Mouse (Mus musculus) embryo, embryonic 11.5 days (tissue): ENCODE measurements around the gene Fah.
A peak's percentile ranks its signal among the peaks of the same experiment; 100 is the strongest.

Experiments used
- DNase-seq: peaks from one replicate; pipeline ENCODE4 v3.0.0-alpha.2; 2012; ENCODE audit warnings: low read depth, low spot score

Fah gene

DNA sequence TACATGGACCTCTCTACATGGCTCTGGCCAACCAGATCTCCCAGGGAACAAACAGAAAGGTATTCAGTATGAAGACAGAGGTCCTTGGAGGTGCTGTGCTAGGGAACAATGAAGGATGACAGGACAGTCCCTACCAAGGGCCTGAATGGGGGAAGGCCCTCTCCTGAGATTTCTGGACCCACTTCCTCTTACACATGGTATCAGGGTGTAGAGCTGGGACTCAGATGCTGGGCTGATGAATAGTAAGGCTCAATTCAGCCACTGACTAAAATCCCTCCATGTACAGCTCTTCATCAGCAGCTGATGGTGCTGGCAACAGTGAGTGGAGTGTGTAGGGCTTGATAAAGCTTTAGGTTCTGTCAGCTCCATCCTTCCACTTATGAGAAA lies 11.6 kb downstream of the Fah start:
- DNase-seq: no peak

DNA sequence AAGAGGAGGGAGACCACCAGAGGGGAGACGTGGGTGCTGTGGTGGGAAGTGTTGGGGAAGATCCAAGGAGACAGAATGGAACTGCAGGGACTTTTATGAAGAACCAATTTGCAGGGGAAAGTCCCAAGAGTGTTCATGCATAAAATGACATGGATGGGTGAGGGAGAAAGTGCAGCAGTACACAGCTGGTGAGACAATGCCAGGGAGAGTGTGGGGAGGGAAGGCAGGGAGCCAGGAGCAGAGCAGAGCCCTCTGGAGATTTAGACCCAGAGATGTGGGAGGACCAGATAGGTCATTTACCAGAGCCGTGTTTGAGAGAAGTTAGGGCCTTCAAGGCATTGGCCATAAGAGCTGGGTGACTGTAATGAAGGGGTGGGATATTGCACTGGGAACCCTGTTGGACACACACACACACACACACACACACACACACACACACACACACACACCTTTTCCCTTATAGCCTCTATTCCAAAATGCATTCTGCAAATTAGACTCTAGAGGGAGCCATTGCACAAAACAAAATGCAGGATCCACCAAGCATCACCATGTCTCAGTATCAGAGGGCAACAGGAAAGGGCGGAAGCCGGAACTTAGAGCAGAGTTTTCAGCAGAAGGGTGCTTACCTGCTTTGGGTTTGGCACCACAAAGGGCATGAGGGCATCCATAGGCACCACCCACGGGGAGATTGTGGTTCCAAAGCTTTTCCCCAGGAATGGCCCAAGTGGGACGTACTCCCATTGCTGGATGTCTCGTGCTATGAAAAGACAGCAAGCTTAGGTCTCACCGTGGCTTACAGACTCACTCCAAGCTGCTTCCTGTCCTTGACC lies 12.2 kb downstream of the Fah start:
- peak; percentile 65 for DNase-seq

DNA sequence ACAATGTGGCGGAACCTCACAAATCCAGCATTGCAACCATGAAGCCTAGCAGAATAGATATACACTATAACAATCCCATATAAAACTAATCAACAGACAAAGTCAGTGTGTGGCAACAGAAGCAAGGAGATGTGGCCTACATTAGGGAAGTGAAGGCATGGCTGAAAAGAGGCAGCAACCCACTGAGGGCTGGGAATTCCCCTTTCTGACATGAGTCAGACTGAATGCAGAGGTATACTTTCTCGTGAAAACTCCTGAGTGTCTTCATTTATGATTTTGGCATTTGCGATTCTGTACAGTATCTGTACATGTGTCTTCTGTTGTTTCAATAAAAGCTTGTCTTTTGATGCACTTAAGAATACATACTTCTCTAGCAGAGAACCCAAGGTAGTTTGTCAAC lies 15.2 kb downstream of the Fah start:
- DNase-seq: no peak

DNA sequence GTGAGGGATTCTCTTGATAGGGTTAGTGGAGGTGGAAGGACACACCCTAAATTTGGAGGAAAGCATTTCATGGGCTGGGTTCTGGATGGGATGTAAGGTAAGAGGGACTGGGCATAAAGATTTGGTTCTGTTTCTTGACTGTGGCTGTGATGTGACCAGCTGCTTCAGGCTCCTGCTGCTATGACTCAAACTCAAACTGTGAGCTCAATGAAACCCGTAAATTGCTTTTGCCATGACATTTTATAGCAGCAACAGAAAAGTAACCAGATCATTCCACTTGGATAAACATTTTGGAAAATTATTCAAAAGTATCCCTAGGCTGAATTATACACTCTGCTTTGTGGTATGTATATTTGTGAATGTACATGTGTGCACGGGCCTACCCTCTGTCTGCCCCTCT lies 15.9 kb downstream of the Fah start:
- no peak for DNase-seq

DNA sequence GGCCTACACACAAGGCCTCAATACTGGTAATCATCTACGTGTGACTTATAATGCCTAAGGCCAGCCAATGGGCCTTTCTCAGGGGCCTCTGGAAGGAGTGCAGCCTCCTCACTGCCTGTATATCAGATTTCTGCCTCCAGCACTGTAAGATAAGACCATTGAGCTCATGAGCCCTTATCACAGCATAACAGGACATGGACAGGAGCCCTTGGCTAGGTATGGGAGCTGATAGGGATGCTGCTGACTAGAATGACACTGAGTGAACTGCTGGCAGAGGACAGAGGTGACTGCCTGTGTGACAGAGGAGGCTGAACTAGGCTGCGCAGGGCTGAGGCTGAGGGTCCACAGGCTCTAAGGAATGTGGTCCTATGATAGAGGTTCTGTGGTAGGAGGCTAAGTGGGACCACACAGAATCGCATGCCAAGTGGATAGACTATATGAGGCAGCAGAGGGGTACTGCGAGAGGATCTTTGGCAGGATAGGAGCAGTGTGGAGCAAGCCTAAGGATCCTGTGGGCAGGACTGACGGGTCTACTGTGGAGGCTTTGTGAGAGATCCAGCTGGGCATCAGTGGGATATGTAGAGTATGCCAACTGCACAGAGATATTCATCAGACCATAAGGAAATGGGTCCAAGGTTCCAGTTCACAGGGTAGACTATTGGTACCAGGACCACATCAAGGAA lies 19.3 kb downstream of the Fah start:
- DNase-seq: no peak

DNA sequence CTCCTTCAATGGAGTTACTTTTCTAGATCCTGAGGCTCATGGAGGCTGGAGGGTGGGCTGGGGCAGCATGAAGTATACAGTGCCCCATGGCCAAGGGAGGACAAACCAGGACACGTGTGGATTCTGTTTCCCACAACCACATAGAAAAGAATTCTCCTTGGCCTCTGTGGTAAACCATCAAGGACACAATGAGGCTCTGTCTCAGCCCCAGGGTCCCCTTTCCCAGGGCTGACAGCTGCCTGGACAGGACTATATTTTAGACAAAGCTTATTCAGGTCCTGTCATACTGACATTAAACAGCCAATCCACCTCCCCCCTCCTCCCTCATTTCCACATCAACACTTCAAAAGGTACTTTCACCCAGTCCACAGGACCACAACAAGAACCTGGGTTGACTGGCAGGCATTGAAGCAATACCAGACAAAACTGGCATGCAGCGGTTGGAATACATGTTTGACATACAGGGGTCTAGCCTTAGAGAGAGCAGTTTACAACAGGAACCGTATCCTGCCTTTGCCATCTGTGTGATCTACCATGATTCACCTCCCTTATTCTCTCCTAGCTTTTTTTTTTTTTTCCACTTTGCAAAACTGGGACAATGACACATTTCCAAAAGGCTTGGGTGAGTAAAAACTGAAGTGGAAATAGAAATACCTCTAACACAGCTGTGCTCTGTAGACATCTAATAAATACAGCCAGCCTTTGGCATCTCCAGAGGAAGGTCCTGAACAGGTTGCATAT lies 20.0 kb downstream of the Fah start:
- DNase-seq: no peak

DNA sequence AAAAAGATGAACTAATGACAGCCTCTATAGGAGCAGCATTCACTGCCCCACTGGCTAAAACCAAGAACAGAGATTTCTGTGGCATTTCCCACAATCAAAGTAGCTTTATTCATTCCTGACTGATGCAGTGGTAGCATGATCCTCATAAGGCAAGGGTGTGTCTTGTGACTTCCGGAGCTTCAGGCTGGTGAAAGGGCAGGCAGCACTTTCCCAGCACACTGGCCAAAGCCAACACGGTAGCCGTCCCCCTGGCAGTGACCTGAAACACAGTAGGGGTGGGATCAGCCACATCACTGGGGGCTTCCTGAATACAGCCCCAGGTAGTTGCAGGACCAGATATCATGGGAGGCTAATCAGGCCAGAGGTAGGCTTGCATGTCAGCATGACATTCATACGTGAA lies 21.4 kb downstream of the Fah start:
- DNase-seq: no peak

DNA sequence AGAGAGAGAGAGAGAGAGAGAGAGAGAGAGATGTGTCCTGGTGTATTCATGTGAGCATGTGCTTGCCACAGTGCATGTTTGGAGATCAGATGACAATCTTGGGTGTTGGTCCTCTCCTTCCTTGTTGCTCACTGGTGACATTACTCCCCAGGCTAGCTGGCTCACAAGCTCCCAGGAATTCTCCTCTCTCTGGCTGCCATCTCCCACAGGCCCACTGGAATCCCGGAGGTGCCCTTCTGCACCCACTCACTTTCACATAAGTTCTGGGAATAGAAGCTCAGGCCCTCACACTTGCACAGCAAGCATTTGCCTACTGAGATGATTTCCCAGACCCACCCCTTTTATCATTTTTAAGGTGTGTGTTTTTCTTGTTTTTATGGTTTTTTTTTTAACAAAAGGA lies 26.8 kb downstream of the Fah start:
- no peak for DNase-seq

DNA sequence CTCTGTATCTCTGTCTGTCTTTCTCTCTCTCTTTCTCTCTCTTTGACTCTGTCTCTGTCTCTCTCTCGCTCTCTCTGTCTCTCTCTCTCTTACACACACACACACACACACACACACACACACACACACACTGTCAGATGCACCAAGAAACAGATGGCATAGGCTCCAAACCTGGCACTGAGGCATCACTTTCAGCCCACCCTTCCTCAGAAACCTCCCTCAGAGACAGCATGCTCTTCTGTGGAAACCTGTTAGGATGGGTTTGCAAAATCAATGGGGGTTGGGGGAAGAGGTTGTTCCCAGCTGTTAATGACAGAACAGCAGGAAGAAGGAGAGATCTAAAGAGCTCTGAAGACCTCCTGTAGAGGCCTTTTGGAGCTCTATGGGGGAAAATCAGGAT lies 27.7 kb downstream of the Fah start:
- no peak for DNase-seq

DNA sequence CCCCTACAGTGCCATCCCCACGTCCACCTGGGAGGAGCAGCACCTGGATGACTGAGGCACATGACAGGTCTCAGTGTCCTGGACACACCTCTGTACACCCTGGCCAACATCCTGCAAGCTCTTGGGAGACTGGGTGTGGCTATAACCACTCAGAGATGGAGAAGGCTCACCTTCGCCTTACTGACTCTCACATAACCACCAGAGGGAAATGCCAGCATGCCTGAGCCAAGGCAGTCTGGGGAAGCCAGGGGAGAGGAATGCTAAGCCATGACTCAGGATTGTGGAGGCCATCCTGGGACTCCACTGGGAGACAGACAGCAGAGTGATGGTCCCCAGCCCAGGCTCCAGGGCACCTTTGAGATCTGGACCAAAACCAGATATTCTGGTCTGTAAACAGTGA lies 29.5 kb downstream of the Fah start:
- DNase-seq: no peak

DNA sequence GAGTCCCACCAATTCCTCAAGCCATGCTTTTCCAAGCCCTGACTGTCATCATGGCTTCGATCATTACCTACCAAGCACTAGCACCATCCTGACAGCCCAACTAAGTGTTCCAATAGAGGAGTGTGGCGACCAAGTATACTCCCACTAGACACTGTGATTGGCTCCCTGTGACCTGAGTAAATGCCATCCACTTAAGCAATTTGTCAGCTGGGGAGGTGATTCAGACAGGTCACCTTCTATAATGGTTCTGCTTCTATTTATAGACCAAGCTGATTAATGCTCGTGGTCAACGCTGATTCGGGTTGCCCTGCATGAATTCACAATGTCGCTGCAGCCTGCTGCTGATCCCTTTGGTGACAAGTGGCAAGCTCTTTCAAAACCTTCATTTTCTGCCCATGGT lies 40.3 kb downstream of the Fah start:
- DNase-seq: no peak

DNA sequence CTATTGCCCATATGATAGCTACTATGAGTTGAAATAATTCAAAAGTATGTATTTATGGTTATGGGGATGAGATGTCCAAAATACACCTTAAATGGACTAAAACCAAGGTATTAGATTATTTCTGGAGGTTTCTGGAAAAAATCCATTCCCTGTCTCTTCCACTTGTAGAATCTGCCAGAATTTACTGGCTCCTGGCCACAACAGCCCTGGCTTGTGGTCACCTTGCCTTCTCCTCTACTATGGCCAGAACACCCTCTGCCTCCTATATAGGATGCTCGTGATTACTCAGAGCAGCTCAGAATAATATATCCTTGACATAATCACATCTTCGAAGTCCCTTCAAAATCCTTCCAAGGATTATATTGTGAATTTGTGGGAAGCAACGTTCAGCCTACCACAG lies 42.3 kb downstream of the Fah start:
- no peak for DNase-seq

DNA sequence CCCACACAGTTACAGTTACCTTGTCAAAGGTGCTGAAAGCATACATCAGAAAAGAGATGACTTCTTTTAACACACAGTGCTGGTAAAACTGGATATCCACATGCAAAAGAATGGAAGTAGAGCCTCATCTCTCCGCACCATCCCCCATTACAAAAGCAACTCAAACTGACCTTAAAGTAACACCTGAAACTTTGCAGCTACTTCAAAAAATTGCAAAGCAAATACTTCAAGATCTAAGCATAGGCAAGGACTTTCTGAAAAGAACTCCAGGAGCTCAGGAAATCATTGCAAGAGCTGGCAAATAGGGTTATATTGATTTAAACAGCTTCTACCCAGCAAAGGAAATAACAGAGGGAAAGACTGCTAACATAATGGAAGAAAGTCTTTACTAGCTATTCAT lies 46.0 kb downstream of the Fah start:
- DNase-seq: no peak

DNA sequence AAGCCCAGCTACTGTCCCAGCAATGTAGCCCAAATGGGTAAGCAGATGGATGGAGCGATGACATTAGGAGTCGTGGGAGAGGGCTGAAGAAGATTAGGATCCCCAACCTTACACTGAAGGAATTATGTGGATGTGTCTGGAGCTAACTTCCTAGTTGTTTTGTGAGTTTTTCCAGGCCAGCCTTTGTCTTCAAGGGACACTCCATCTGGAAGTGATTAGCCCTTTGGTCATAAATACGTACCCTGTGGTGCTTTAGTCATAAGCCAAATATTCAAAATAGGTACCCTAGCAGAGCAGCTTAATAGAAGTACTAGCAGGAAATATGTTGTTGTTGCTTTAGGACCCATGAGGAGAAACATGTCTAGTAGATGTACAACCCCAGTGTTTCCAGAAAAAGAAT lies 49.2 kb downstream of the Fah start:
- peak; percentile 8 for DNase-seq

DNA sequence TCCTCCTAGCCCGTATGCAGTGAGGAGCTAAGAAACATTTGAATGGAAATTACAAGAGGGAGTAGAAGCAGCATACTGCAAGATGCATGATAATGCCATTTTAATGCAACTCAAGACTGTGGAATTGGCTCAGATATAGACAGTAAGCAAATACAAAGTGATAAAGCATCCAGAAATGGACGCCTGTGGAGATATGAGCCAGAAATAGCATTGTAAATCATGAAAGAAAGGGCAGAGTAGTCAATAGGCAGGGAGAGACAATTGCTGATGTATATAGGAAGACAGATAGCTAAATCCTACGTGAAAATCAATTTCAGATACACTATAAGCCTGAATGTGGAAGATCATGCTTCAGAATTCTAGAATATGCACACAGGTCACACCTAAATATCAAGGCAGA lies 51.2 kb downstream of the Fah start:
- DNase-seq: no peak

DNA sequence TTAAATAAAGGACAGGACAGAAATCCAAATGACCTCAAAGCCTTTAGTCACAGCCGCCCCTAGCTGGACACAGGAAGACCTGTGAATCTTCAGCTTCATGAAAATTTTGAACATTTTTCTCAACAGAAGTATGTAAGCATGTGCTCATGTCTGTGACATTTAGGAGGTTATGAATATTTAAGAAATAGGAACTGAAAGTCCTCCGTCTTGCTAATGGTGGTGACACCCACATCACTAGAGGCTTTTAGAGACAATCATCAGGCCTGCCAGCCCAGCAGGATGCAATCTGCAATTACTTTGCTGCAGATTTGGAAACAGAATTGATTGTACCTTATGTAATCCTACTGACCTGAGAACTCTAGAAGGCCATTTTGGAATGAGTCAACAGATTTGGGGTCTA lies 55.0 kb downstream of the Fah start:
- DNase-seq: no peak

DNA sequence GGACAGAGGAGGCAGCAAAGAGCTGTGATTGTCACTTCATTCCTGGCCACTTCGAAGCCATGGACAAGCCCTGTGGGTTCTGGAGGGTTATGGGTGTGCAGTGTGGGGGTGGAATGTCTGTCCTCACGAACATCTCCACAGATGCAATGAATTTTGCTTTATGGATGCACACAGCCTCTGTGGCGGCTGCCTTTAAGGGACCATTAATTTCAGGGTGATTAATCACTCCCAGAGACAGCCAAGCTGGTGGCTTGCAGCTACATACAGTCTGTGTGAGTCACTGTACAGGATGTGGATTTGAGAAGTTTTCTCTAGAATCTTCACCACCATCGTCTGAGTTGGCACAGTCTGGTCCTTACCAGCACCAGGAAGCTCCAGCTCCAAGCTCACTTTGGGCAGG lies 59.9 kb downstream of the Fah start:
- DNase-seq: no peak

DNA sequence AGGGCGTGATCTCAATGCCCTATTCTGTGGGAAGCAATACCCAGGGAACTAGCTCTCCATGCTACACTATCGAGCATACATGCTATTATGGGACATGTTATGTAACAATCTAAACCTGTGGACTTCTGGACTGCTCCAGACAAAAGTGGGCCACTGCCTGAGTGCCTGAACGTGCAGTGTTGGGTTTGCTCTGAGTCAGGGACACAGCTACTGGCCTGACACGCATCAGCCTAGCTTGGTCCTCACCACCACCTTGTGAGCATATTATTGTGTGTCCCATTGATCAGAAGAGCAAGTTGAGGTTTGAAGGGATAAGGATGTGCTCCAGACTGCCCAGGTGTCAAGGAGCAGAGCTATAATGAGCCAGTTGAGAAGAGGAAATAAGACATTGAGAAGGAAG lies 61.6 kb downstream of the Fah start:
- no peak for DNase-seq
